Mouse (Mus musculus) forebrain, embryonic 16.5 days (tissue): Measurements from ENCODE around the gene Btg2. TPM values are rescaled to one million over a fixed set of nuclear protein-coding genes. Genes with fewer than 3 reads are reported as not detected.
A peak's percentile ranks its signal among the peaks of the same experiment; 100 is the strongest.

Experiments
- ATAC-seq: fragments of 200-750 bp; cut with Nextera tagmentation; 2 replicates; pipeline ENCODE4 v1.8.0; 2017; ENCODE audit warnings: mild to moderate bottlenecking, moderate library complexity
- H3K27ac ChIP-seq: fragments of 300-500 bp; sonication (generic); 2 replicates; pipeline ENCODE4 v1.5.1; 2014; ENCODE audit warnings: low read length, control low read depth
- H3K27me3 ChIP-seq: fragments of 300-500 bp; sonication (generic); replicated peaks from 2 replicates; pipeline ENCODE4 v1.6.1; 2014; ENCODE audit warnings: low read length; ENCODE audit not compliant: control insufficient read depth, insufficient read depth
- H3K36me3 ChIP-seq: fragments of 300-500 bp; sonication (generic); 2 replicates; pipeline ENCODE4 v1.6.1; 2014; ENCODE audit not compliant: control insufficient read depth, insufficient read depth
- H3K4me1 ChIP-seq: fragments of 300-500 bp; sonication (generic); replicated peaks from 2 replicates; pipeline ENCODE4 v1.6.1; 2014; ENCODE audit warnings: low read length; ENCODE audit not compliant: control insufficient read depth, insufficient read depth
- H3K4me2 ChIP-seq: fragments of 300-500 bp; sonication (generic); 2 replicates; pipeline ENCODE4 v1.6.1; 2014; ENCODE audit warnings: mild to moderate bottlenecking, low read length, control low read depth
- H3K4me3 ChIP-seq: fragments of 300-500 bp; sonication (generic); replicated peaks from 2 replicates; pipeline ENCODE4 v1.5.1; 2014; ENCODE audit warnings: mild to moderate bottlenecking, low read length, control low read depth
- H3K9ac ChIP-seq: fragments of 300-500 bp; sonication (generic); replicated peaks from 2 replicates; pipeline ENCODE4 v1.6.1; 2014; ENCODE audit warnings: low read depth, low read length, control low read depth
- H3K9me3 ChIP-seq: fragments of 300-500 bp; sonication (generic); 2 replicates; pipeline ENCODE4 v1.6.1; 2016; ENCODE audit warnings: low read length; ENCODE audit not compliant: control insufficient read depth
- WGBS: fragments of 180-500 bp; shearing (Covaris S2); extraction: QIAGEN DNeasy Blood & Tissue Kit; methylation state at CpG from one replicate; pipeline ENCODE4 v1.1.7; 2014; 5-methylcytosine and 5-hydroxymethylcytosine counted together
- polyA plus RNA-seq: library from polyadenylated mRNA; unstranded; fragments of >200 nt; fragmentation: Nextera tagmentation; extraction: Ambion mirVana; gene quantifications from 2 replicates; pipeline ENCODE4 v1.2.1, GENCODE M21; 2015

Gene Btg2
- polyA plus RNA-seq, 1 experiment from 2014 or later: 56.0 TPM

GRCm38 (mm10) chr1:134110449-134110848, 31.5 kb upstream of the Btg2 start:
- Histone ChIP-seq H3K4me3 (no peak overlapping the region), H3K36me3 (no peaks in the 10 kb centered on the region), H3K27ac (no peak overlapping the region), H3K9ac (no peak overlapping the region), H3K27me3 (no peaks in the 10 kb centered on the region), H3K4me1 (peaks cover 3% of the 10 kb centered on the region; the same call in 1 of the 2 replicates), H3K9me3 (no peaks in the 10 kb centered on the region), H3K4me2 (no peak overlapping the region)
- ATAC-seq: no peak
- WGBS: 84% methylated on average over 5 of the region's 5 CpGs

DNA sequence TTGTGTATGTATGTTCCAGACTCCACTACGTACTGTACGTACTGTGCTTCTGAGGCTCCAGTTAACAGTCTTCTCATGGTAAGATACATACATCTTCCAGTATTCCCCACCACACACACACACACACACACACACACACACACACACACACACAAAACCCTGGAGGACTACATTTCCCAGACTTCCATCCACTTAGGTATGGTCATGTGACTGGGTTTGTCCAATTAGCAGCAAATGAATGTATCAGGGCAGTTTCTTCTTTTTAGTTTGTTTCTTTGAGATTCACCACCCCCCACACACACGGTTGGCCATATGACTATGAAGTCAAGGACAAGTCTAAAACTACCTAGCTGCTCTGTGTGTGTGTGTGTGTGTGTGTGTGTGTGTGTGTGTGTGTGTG, 31.1 kb upstream of the Btg2 start:
- H3K4me2 ChIP-seq: no peak overlapping the region
- no peaks in the 10 kb centered on the region for H3K4me1 ChIP-seq
- no peak overlapping the region for H3K27ac ChIP-seq
- H3K9me3 ChIP-seq: no peaks in the 10 kb centered on the region
- 92% methylated on average over 3 of the region's 3 CpGs for WGBS
- ATAC-seq: peak; percentile 14; the same call in 1 of the 2 replicates
- H3K36me3 ChIP-seq: no peaks in the 10 kb centered on the region
- H3K9ac ChIP-seq: no peak overlapping the region
- H3K4me3 ChIP-seq: no peak overlapping the region
- no peaks in the 10 kb centered on the region for H3K27me3 ChIP-seq

DNA sequence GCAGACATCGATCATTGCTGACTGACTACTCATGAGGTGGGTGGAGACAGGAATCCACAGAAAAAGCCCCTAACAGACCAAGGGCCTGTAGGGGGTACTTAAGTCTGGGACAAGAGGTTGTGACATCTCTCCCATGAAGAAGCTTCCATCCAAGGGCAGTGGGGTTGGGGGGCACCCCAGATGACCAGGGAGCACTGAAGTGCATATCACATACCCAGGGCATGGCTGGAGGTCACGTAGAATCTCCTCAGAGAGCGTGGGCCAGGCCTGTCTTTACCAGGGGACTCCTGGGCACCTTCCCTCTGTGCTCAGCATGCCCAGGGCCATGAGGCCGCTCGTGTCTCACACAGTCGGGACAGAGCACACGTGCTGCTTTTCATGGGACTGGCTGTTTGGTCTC, 28.9 kb upstream of the Btg2 start:
- H3K4me1 ChIP-seq: 0 out of 2 replicates have a peak, but pooled peaks cover 2% of the 10 kb centered on the region
- no peaks in the 10 kb centered on the region for H3K36me3 ChIP-seq
- no peak overlapping the region for H3K27ac ChIP-seq
- no peak for ATAC-seq
- no peaks in the 10 kb centered on the region for H3K27me3 ChIP-seq
- no peak overlapping the region for H3K9ac ChIP-seq
- H3K4me3 ChIP-seq: no peak overlapping the region
- 81% methylated on average over 7 of the region's 7 CpGs for WGBS
- H3K4me2 ChIP-seq: no peak overlapping the region
- no peaks in the 10 kb centered on the region for H3K9me3 ChIP-seq

DNA sequence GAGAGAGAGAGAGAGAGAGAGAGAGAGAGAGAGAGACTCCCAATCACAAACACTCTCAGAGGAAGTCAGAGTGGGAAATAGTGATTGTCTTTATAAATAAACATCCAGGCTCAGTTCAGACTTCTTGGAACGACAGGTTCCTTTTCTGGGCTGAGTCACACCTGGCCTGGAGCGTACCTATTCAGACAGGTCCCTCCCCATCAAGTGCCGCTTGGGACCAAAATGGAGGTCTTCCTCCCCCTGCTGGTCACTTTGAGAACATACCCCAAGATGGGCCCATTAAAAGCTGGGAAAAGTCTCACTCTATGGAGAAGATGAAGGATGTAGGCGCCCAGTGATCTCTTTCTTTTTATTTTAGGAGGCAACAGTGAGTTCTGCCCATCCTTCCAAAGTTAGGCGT, 27.8 kb upstream of the Btg2 start:
- 2% methylated on average over 5 of the region's 5 CpGs for WGBS
- H3K4me2 ChIP-seq: no peak overlapping the region
- no peaks in the 10 kb centered on the region for H3K27me3 ChIP-seq
- 0 out of 2 replicates have a peak, but pooled peaks cover 2% of the 10 kb centered on the region for H3K4me1 ChIP-seq
- no peak overlapping the region for H3K4me3 ChIP-seq
- no peaks in the 10 kb centered on the region for H3K36me3 ChIP-seq
- H3K27ac ChIP-seq: no peak overlapping the region
- no peak overlapping the region for H3K9ac ChIP-seq
- peak; percentile 49; the same call in 1 of the 2 replicates for ATAC-seq
- no peaks in the 10 kb centered on the region for H3K9me3 ChIP-seq

DNA sequence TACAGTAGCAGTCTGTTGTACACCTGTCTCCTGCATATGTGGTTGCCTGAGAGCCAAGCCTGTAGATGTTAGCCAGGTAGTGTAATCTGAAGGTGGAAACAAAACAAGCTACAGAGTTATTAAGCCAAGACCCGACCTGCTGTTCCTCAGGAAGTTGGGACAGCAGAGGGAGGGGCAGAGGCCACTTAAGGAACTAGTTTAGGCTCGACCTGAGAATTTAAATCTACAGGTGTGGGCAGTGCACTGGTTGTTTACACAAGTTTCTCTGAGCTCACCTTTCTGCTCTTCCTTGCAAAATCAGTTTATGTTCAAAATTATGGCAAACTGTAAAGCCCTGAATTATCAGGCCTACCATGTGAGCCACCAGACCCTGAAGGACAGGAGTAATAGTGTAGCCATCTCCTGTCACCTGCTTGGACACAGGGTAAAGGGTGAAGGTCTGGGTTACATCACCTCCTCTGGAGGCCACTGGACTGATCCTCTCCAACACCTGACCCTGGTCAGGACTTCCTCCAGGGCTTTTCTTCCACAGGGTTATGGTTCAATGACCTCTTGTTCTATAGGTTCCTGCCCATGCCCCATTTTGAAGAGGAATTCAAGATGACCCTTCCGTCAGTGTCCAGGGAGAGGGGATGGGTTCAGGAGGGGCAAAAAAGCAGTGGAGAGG, 27.0 kb upstream of the Btg2 start:
- 54% methylated on average over 3 of the region's 3 CpGs for WGBS
- Histone ChIP-seq H3K4me1 (0 out of 2 replicates have a peak, but pooled peaks cover 2% of the 10 kb centered on the region), H3K4me3 (no peak overlapping the region), H3K27ac (no peak overlapping the region), H3K36me3 (no peaks in the 10 kb centered on the region), H3K9me3 (no peaks in the 10 kb centered on the region), H3K9ac (no peak overlapping the region), H3K4me2 (no peak overlapping the region), H3K27me3 (no peaks in the 10 kb centered on the region)
- ATAC-seq: no peak

- H3K4me2 ChIP-seq: no peak overlapping the region
- H3K27me3 ChIP-seq: no peaks in the 10 kb centered on the region
- no peak overlapping the region for H3K27ac ChIP-seq
- H3K4me3 ChIP-seq: no peak overlapping the region
- no peak overlapping the region for H3K9ac ChIP-seq
- no peaks in the 10 kb centered on the region for H3K36me3 ChIP-seq
- 0 out of 2 replicates have a peak, but pooled peaks cover 2% of the 10 kb centered on the region for H3K4me1 ChIP-seq
- H3K9me3 ChIP-seq: no peaks in the 10 kb centered on the region
- 82% methylated on average over 11 of the region's 11 CpGs for WGBS
- no peak for ATAC-seq
Measured at GRCm38 (mm10) chr1:134105043-134105763, 26.3 kb upstream of the Btg2 start.

DNA sequence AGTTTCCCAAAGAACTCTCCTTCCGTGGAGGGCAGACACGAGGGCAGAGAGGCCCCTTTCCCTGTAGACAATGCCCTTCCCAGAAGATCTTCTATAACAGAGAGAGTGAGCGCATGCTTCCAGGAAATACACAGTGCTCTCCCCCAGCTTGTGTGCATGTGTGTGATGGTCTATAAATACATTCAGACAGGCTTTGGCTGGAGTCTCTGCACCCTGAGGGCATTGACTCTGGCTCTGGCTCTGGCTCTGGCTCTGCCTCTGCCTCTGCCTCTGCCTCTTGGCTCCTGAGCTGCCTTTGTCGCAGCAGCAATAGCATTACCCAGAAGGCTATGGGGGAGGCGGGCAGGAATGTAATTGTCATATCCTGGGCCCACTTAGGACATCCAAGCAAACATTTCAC, 24.9 kb upstream of the Btg2 start:
- no peaks in the 10 kb centered on the region for H3K9me3 ChIP-seq
- no peak overlapping the region for H3K27ac ChIP-seq
- WGBS: 60% methylated on average over 5 of the region's 5 CpGs
- no peak for ATAC-seq
- H3K4me3 ChIP-seq: no peak overlapping the region
- H3K4me1 ChIP-seq: peaks cover 10% of the 10 kb centered on the region
- H3K36me3 ChIP-seq: no peaks in the 10 kb centered on the region
- no peaks in the 10 kb centered on the region for H3K27me3 ChIP-seq
- no peak overlapping the region for H3K9ac ChIP-seq
- H3K4me2 ChIP-seq: no peak overlapping the region

GRCm38 (mm10) chr1:134101593-134101992, 22.7 kb upstream of the Btg2 start:
- Histone ChIP-seq H3K27me3 (no peaks in the 10 kb centered on the region), H3K9me3 (no peaks in the 10 kb centered on the region), H3K4me3 (no peak overlapping the region), H3K4me2 (no peak overlapping the region), H3K27ac (no peak overlapping the region), H3K36me3 (no peaks in the 10 kb centered on the region), H3K4me1 (peaks cover 27% of the 10 kb centered on the region), H3K9ac (no peak overlapping the region)
- ATAC-seq: no peak
- WGBS: 74% methylated on average over 3 of the region's 3 CpGs

GRCm38 (mm10) chr1:134100928-134101327, 22.0 kb upstream of the Btg2 start:
- no peak for ATAC-seq
- H3K27me3 ChIP-seq: no peaks in the 10 kb centered on the region
- H3K36me3 ChIP-seq: no peaks in the 10 kb centered on the region
- no peaks in the 10 kb centered on the region for H3K9me3 ChIP-seq
- H3K4me3 ChIP-seq: no peak overlapping the region
- no peak overlapping the region for H3K27ac ChIP-seq
- 82% methylated on average over 4 of the region's 4 CpGs for WGBS
- peaks cover 34% of the 10 kb centered on the region for H3K4me1 ChIP-seq
- H3K4me2 ChIP-seq: no peak overlapping the region
- no peak overlapping the region for H3K9ac ChIP-seq
